Mouse (Mus musculus) liver, embryonic 13.5 days (tissue): ENCODE measurements around the gene Arhgef10l. TPM values are rescaled to one million over a fixed set of nuclear protein-coding genes. Genes with fewer than 3 reads are reported as not detected.

Experiments
- ATAC-seq: fragments of 200-750 bp; cut with Nextera tagmentation; 2 replicates; pipeline ENCODE4 v1.8.0; 2017; ENCODE audit warnings: low read depth, mild to moderate bottlenecking, moderate number of reproducible peaks, moderate library complexity
- DNase-seq: peaks from one replicate; pipeline ENCODE4 v3.0.0; 2022
- H3K27ac ChIP-seq: fragments of 300-500 bp; sonication (generic); 2 replicates; pipeline ENCODE4 v1.5.1; 2015; ENCODE audit warnings: moderate library complexity, mild to moderate bottlenecking, inconsistent platforms
- H3K27me3 ChIP-seq: fragments of 300-500 bp; sonication (generic); 2 replicates; pipeline ENCODE4 v1.6.1; 2015; ENCODE audit warnings: mild to moderate bottlenecking, inconsistent platforms
- H3K36me3 ChIP-seq: fragments of 300-500 bp; sonication (generic); 2 replicates; pipeline ENCODE4 v1.6.1; 2015; ENCODE audit warnings: mild to moderate bottlenecking, inconsistent platforms
- H3K4me1 ChIP-seq: fragments of 300-500 bp; sonication (generic); replicated peaks from 2 replicates; pipeline ENCODE4 v1.6.1; 2015; ENCODE audit warnings: inconsistent platforms
- H3K4me2 ChIP-seq: fragments of 300-500 bp; sonication (generic); 2 replicates; pipeline ENCODE4 v1.6.1; 2015; ENCODE audit warnings: inconsistent platforms, mild to moderate bottlenecking, moderate library complexity
- H3K4me3 ChIP-seq: fragments of 300-500 bp; sonication (generic); replicated peaks from 2 replicates; pipeline ENCODE4 v1.5.1; 2015; ENCODE audit warnings: mild to moderate bottlenecking, inconsistent platforms
- H3K9ac ChIP-seq: fragments of 300-500 bp; sonication (generic); 2 replicates; pipeline ENCODE4 v1.6.1; 2015; ENCODE audit warnings: mild to moderate bottlenecking, inconsistent platforms
- H3K9me3 ChIP-seq: fragments of 300-500 bp; sonication (generic); replicated peaks from 2 replicates; pipeline ENCODE4 v1.6.1; 2016; ENCODE audit warnings: inconsistent platforms
- WGBS: fragments of 180-500 bp; shearing (Covaris S2); methylation state at CpG from one replicate; pipeline ENCODE4 v1.1.7; 2015; ENCODE audit not compliant: insufficient replicate concordance; 5-methylcytosine and 5-hydroxymethylcytosine counted together
- polyA plus RNA-seq: library from polyadenylated mRNA; unstranded; fragments of >200 nt; fragmentation: Nextera tagmentation; extraction: Ambion mirVana; gene quantifications from 2 replicates; pipeline ENCODE4 v1.2.1, GENCODE M21; 2015

Arhgef10l gene
- polyA plus RNA-seq, 1 experiment from 2014 or later: 2.7 TPM

DNA sequence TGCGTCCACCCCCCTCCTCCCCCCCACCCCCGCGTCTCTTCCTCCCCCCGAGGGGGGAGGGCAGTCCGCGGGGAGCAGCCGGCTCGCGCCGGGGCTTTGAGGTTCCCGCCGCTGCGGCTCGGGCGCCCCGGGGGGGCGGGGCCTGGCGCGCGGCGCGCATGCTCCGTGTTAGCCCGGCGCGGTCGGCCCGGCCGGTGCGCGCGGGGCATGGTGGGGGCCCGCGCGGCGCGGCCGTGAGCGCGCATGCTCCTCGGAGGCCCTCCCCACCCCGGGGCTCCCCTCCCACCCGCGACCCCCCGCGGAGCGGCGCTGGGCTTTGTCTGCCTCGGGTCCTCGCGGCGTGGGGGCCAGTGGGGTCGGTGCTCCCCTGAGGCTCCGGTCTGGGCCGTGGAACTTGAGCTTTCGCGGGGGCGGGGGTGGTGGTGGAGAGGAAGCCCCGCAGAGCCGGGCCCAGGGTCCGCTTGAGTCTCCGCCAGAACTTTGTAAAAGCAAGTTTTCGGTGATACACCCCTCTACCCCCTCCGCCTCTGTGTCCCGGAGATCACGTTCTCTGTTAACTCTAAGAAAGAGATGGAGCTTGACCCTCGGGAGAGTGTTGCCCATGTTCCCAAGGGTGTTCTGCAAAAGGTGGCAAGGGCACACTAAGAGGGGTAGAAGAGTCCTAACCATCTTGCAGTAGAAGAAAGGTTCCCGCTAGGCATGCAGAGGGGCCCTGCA lies 37.0 kb upstream of the Arhgef10l start:
- Histone ChIP-seq H3K4me2 (peak overlapping the region; percentile 96), H3K4me1 (peaks cover 81% of the 10 kb centered on the region)
- WGBS: under 1% methylated on average over 47 of the region's 68 CpGs

DNA sequence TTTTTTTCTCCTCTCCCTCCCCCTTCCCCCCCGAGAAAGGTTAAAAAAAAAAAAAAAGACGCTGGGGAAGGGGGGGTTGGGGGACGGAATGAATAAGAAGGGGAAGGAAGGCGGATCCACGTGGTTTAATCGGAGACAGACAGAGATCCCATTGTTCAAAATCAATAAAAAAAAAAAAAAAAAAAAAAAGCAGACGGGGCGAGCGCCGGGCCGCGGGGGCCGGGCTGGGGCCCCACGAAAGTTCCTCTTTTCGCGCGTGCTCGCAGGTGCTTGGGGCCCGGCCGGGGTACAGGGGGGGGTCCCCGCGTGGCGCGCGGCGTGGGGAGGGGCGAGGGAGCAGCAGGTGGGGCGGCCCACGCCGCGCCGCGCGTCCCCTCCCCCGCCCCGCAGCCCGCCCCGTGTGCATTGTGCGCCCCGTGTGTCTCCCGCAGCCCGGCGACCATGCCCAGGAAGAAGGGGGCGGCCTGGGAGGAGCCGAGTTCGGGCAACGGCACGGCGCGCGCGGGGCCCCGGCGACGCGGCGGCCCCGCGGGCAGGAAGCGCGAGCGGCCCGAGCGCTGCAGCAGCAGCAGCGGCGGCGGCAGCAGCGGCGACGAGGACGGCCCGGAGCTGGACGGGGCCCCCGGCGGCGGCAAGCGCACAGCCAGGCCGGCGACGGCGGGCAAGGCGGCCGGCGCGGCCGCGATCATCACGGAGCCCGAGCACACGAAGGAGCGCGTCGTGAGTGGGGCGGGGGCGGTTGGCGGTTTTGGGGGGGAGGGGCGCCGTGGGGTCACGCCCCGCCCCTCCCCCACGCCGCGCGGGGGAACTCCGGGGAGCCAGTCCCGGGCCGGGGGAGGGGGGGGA lies 36.1 kb upstream of the Arhgef10l start:
- H3K27me3 ChIP-seq: no peaks in the 10 kb centered on the region
- WGBS: 0% methylated on average over 63 of the region's 107 CpGs
- DNase-seq (no peak), ATAC-seq (peak; percentile 15)
- H3K4me2 ChIP-seq: peak overlapping the region; percentile 96
- H3K4me1 ChIP-seq: peaks cover 76% of the 10 kb centered on the region
- H3K36me3 ChIP-seq: peaks cover 33% of the 10 kb centered on the region
- peak overlapping the region; percentile 97 for H3K27ac ChIP-seq
- H3K4me3 ChIP-seq: peak overlapping the region; percentile 95
- H3K9me3 ChIP-seq: no peaks in the 10 kb centered on the region
- peak overlapping the region; percentile 98 for H3K9ac ChIP-seq

More for the DNA sequence above, 37.0 kb upstream of the Arhgef10l start:
- peak overlapping the region; percentile 98 for H3K9ac ChIP-seq
- H3K27ac ChIP-seq: peak overlapping the region; percentile 97
- peaks cover 41% of the 10 kb centered on the region for H3K36me3 ChIP-seq
- ATAC-seq (peak; percentile 78), DNase-seq (peak; percentile 79)
- peak overlapping the region; percentile 95 for H3K4me3 ChIP-seq
- no peaks in the 10 kb centered on the region for H3K27me3 ChIP-seq
- no peaks in the 10 kb centered on the region for H3K9me3 ChIP-seq

DNA sequence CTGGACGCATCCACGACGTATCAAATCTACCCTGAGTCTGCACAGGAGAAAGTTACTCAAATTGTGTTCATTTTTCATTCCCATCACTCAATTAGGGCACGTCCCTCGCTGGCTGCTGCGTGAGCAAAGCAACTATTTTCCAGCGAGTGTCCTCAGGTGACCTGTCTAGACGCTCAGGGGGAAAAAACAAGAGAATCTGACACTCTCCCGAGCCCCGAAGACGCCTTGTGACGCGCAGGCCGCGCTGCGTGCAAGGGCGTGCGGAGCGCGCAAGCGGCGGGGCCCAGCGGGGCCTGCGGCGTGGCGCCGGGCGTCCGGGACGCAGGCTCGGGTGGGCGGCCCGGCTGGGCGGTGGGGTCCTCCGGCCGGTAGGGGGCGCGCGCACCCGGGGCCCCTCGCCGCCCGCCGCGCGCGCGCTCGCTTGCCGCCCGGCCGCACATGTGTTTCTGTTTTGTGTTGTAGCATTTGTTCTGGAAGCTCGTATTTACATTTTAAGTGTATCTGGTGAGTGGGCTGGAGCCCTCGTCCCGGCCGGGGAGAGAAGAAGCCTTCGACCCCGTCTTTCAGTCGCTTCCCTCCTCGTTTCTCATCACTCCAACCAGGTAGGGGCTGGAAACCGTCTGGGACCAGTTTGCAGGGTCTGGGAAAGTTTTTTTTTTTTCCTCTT lies 35.4 kb upstream of the Arhgef10l start:
- Histone ChIP-seq H3K36me3 (peaks cover 25% of the 10 kb centered on the region), H3K4me1 (peaks cover 75% of the 10 kb centered on the region), H3K27ac (peak overlapping the region; percentile 97), H3K4me3 (peak overlapping the region; percentile 95), H3K9me3 (no peaks in the 10 kb centered on the region), H3K27me3 (no peaks in the 10 kb centered on the region), H3K4me2 (peak overlapping the region; percentile 96), H3K9ac (peak overlapping the region; percentile 98)
- ATAC-seq (peak; percentile 74), DNase-seq (peak; percentile 71)
- WGBS: under 1% methylated on average over 61 of the region's 61 CpGs

DNA sequence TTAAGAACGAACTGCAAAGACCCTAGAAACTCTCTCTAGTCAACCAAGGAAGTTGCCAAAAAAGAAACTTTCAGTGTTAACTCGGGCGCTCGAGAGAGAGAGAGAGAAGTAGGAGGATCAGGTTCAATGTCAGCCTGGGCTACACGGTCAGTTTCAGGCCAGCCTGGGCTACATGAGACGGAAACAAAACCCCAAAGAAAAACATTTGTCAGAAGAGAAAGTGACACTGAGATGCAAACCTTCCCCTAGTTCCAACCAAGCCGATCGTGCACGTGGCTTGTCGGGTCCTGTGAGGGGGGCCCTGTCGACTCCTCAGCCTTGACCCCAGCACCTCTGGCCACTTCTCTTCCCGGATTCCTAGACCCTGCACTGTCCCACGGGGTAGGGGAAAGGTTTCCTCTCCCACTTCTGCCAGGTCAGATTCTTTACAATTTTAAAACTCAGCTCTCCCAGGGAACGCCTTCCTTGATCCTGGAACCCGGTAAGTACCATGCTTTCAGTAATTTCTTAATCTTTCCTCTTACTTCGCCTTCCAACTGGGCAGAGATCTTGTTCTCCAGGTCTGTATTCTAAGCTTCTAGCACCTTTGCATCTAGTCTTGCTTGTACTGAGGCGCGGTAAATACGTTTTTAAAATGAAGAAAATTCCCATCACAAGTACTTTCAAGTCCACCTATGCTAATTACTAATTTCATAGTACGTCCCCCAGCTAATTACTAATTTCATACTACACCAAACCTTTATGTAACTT lies 34.6 kb upstream of the Arhgef10l start, which contains the start of gene Rcc2:
Gene Rcc2 (plus strand): TSS at position 273 of the 750 bp plus-strand sequence.
- Histone ChIP-seq H3K27ac (peak within 1 kb of the TSS; percentile 97), H3K4me1 (peaks cover 75% of the 10 kb centered on the region), H3K4me2 (peak within 1 kb of the TSS; percentile 96), H3K9me3 (no peaks in the 10 kb centered on the region), H3K4me3 (peak within 1 kb of the TSS; percentile 95), H3K9ac (peak within 1 kb of the TSS; percentile 98), H3K27me3 (no peaks in the 10 kb centered on the region), H3K36me3 (peaks cover 18% of the 10 kb centered on the region)
- 5% methylated on average over 20 of the region's 20 CpGs for WGBS
- DNase-seq (no peak), ATAC-seq (no peak)

DNA sequence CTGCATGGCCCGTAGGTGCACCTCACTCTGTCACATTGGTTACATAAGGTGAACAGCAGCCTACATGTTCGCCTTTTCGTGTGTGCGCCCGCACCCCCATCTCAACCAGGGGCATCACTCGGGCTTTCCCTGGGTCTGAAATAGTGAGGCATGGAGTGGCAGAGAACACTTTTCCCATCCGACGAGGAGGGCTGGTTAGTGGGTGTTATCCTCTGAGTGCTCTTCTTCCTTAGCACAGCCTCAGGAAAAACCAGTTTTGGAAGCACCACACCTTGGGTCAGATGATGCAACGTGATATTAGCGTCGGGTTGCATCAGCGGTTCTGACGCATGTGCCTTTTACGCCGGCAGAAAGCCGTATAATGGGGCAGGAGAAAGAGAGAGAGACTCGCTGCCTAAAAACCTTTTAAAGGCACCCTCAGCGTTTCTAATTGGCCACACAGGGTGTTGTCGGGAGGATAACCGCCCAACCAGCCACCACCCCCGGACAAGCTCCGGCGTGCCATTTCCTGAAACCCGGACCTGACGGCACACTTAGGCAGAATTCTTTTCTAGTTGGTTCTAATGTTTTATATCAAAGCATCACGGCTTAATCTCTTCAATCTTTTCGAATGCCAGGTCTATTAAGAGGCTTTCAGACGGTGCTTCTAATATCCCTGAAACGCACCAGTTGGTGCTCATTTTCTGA lies 33.8 kb upstream of the Arhgef10l start:
- peak overlapping the region; percentile 96 for H3K4me2 ChIP-seq
- H3K36me3 ChIP-seq: peaks cover 9% of the 10 kb centered on the region
- H3K9ac ChIP-seq: peak overlapping the region; percentile 98
- H3K9me3 ChIP-seq: no peaks in the 10 kb centered on the region
- peak overlapping the region; percentile 97 for H3K27ac ChIP-seq
- H3K4me1 ChIP-seq: peaks cover 75% of the 10 kb centered on the region
- no peaks in the 10 kb centered on the region for H3K27me3 ChIP-seq
- H3K4me3 ChIP-seq: peak overlapping the region; percentile 95
- WGBS: 6% methylated on average over 29 of the region's 29 CpGs
- ATAC-seq (peak; percentile 65), DNase-seq (peak; percentile 83)

DNA sequence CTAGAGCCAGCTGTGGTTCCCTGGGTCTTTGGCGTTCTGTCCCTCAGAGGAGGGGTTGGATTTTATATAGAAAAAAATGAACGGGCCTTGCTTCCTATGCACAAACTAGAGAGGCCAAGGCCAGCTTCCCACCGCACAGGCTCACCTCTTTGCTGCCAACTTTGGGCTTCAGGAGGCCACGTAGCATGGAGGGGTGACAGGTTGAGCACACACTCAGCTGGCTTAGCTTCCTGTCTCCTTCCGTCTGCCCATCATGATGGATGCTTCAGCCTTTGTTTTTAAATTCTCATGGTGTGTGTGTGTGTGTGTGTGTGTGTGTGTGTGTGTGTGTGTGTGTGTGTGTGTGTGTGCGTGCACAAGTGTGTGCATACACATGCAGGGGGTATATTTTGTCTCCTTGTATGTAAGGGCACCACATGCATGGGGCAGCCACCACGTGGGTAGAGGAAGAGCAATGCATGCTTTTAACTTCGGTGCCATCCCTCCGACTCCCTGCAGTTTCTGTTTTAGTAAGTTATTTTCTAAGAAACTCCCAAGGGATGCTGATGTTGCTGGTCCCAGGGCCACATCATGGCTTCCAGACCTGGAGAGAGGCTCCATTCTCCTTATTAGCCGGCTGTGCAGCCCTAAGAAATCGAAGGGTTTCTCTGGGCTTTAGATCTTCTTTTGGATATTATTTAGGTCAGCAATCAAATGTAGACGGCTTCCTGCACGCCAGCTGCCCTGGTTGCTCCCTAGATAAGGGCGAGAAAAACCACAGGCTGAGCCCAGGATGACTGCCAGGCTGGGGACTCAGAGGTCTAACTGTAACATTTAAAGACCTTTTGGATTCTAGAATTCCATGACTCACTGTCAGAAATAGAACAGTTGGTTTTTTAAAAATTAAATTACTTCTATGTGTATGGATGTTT lies 30.1 kb upstream of the Arhgef10l start:
- Histone ChIP-seq H3K27ac (peak overlapping the region; percentile 91), H3K4me1 (peaks cover 88% of the 10 kb centered on the region), H3K36me3 (no peaks in the 10 kb centered on the region), H3K4me2 (peak overlapping the region; percentile 66), H3K9ac (peak overlapping the region; percentile 60), H3K4me3 (peak overlapping the region; percentile 42), H3K9me3 (no peaks in the 10 kb centered on the region), H3K27me3 (no peaks in the 10 kb centered on the region)
- no peak for DNase-seq
- 29% methylated on average over 14 of the region's 14 CpGs for WGBS
- ATAC-seq: peak; percentile 55

DNA sequence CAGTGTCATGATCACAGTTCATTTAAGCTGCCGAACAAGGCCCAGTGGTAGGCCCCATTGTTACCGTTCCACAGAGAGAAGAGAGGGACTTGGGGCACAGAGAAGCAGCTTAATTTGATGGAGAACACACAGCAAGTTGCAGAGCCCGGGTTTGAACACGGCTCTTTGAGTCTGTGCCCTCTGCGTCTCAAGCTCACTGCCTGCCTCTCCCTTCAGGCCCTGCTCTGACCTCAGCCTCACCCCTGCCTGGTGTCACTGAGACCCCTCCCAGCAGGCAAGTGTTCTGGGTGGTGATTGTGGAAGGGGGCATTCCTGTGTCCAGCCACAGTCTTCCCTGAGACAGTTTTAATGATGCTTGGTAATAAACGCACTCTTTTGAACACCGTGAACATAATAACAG lies 29.3 kb upstream of the Arhgef10l start:
- no peaks in the 10 kb centered on the region for H3K36me3 ChIP-seq
- peaks cover 88% of the 10 kb centered on the region for H3K4me1 ChIP-seq
- H3K4me2 ChIP-seq: no peak overlapping the region; the same call in 1 of the 2 replicates
- H3K27me3 ChIP-seq: no peaks in the 10 kb centered on the region
- no peak overlapping the region for H3K4me3 ChIP-seq
- DNase-seq (no peak), ATAC-seq (no peak)
- 0 out of 2 replicates have a peak overlapping the region, but pooled peaks have one; percentile 60 for H3K9ac ChIP-seq
- WGBS: 83% methylated on average over 7 of the region's 7 CpGs
- no peaks in the 10 kb centered on the region for H3K9me3 ChIP-seq
- H3K27ac ChIP-seq: peak overlapping the region; percentile 91

DNA sequence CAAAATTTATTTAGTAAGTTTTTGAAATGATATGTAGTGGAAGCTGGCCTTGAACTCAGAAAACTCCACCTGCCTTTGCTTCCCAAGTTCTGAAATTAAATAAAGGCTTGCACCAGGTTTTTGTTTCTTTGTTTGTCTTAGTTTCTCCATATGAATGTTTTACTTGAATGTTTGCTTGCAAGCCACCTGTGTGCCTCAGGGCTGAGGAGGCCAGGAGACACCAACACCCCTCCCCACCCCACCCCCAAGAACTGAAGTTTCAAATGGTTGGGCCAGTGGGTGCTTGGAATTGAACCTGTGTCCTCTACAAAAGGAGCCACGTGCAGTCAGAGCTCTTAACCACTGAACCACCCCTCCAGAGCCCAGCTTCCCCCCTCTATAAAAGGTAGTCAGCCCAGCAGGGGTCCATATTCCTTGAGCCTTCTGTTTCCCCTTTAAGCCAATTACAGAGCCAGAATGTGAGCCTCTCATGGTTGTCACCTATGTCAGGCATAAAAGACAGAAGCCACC lies 28.8 kb upstream of the Arhgef10l start:
- Histone ChIP-seq H3K36me3 (no peaks in the 10 kb centered on the region), H3K4me1 (peaks cover 89% of the 10 kb centered on the region), H3K9me3 (no peaks in the 10 kb centered on the region), H3K27ac (peak overlapping the region; percentile 91; the same call in 1 of the 2 replicates), H3K27me3 (no peaks in the 10 kb centered on the region), H3K4me3 (no peak overlapping the region), H3K9ac (0 out of 2 replicates have a peak overlapping the region, but pooled peaks have one; percentile 60), H3K4me2 (no peak overlapping the region)
- ATAC-seq (no peak), DNase-seq (no peak)
- WGBS: 45% methylated on average over 1 of the region's 1 CpGs

DNA sequence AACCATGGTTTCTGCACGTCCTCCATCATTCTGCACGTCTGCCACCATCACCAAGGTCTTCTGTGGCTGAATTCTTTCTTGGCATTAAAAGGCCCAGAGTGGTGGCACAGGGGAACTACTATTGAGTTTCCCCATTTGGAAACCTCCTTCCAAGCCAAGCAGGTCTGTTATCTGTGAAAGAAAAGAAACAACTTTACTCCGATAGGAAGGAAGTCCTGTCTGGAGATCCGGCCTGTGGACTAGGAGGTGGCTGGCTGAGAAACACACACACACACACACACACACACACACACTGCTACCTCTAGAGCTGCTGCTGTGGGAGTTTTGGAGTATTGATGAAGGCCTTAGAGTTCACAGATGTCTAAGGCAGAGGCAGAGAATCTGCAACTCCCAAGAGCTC lies 27.7 kb upstream of the Arhgef10l start:
- no peaks in the 10 kb centered on the region for H3K9me3 ChIP-seq

More for the DNA sequence above, 27.7 kb upstream of the Arhgef10l start:
- 28% methylated on average over 4 of the region's 4 CpGs for WGBS
- no peaks in the 10 kb centered on the region for H3K27me3 ChIP-seq
- DNase-seq (no peak), ATAC-seq (no peak)
- H3K4me1 ChIP-seq: peaks cover 89% of the 10 kb centered on the region
- H3K36me3 ChIP-seq: no peaks in the 10 kb centered on the region
- no peak overlapping the region for H3K4me2 ChIP-seq
- H3K4me3 ChIP-seq: no peak overlapping the region
- peak overlapping the region; percentile 61 for H3K27ac ChIP-seq
- peak overlapping the region; percentile 45 for H3K9ac ChIP-seq
